Mouse (Mus musculus) thymus, adult 2 months (tissue): ENCODE data around the gene Gm20518. TPM values are rescaled to one million over a fixed set of nuclear protein-coding genes. Genes with fewer than 3 reads are reported as not detected.

Source experiments
- DNase-seq: peaks from one replicate; pipeline ENCODE4 v3.0.0; 2021
- H3K27ac ChIP-seq: fragments of 200-500 bp; 2 replicates; pipeline ENCODE4 v1.5.1; 2012; ENCODE audit warnings: low read length, control low read depth; ENCODE audit not compliant: control insufficient read depth, insufficient read depth
- H3K27me3 ChIP-seq: fragments of 200-500 bp; 2 replicates; pipeline ENCODE4 v1.6.1; 2012; ENCODE audit warnings: mild to moderate bottlenecking, low read length, moderate library complexity, mixed read lengths; ENCODE audit not compliant: control insufficient read depth, insufficient read depth
- H3K36me3 ChIP-seq: fragments of 200-500 bp; 2 replicates; pipeline ENCODE4 v1.6.1; 2012; ENCODE audit warnings: mild to moderate bottlenecking, low read length, moderate library complexity; ENCODE audit not compliant: control insufficient read depth, insufficient read depth
- H3K4me1 ChIP-seq: fragments of 200-500 bp; replicated peaks from 2 replicates; pipeline ENCODE4 v1.6.1; 2012; ENCODE audit warnings: low read length; ENCODE audit not compliant: control insufficient read depth, insufficient read depth
- H3K4me3 ChIP-seq: fragments of 200-500 bp; 2 replicates; pipeline ENCODE4 v1.5.1; 2012; ENCODE audit warnings: mild to moderate bottlenecking, low read length, control low read depth, moderate library complexity; ENCODE audit not compliant: control insufficient read depth, insufficient read depth
- CTCF ChIP-seq: fragments of 200-500 bp; IDR thresholded peaks from 2 replicates; pipeline ENCODE4 v1.5.1; 2012; ENCODE audit warnings: mild to moderate bottlenecking, control low read depth, low read length, moderate library complexity, borderline replicate concordance; ENCODE audit not compliant: control insufficient read depth, poor library complexity, insufficient read depth; ENCODE audit errors: extremely low read depth
- POLR2A ChIP-seq: fragments of 200-500 bp; IDR thresholded peaks from 2 replicates; pipeline ENCODE4 v1.6.1; 2012; ENCODE audit warnings: mild to moderate bottlenecking, low read length, control low read depth, moderate library complexity; ENCODE audit not compliant: control insufficient read depth, poor library complexity, insufficient read depth; ENCODE audit errors: extremely low read depth
- WGBS: fragments of 180-500 bp; shearing (Covaris S2); methylation state at CpG from one replicate; pipeline ENCODE4 v1.1.7; 2018; 5-methylcytosine and 5-hydroxymethylcytosine counted together
- polyA plus RNA-seq: library from polyadenylated mRNA; depleted of rRNA; stranded (reverse); fragments of >200 nt; gene quantifications from 2 replicates; pipeline ENCODE4 v1.2.3, GENCODE M21; 2012

Gene Gm20518
- polyA plus RNA-seq, 1 experiment, result 4.9 TPM

DNA sequence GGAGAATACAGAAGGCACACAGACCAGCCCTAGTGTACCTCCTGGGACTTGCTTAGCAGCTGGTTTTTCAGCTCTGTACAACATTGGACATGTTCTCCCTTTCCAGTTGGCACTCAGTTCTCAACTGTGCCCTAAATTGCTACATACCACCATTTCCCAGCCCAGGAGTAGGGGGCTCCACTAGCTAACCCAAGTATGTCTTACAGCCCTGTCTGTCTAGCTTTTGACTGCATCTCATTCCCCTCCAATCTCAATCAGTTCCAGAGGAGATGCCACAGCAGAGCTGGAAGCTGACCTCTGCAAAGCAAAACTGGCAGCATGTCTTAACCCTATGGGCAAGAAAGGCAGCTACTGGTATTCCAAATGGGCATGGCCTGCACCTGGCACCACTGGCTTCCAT lies 4.6 kb upstream of the Gm20518 start:
- H3K27me3 ChIP-seq, result no peaks in the 10 kb centered on the region
- TF ChIP-seq POLR2A (no peak), CTCF (no peak)
- H3K36me3 ChIP-seq, result peaks cover 4% of the 10 kb centered on the region
- DNase-seq, result no peak
- no peak overlapping the region for H3K4me3 ChIP-seq
- H3K4me1 ChIP-seq, result no peaks in the 10 kb centered on the region
- no peak overlapping the region for H3K27ac ChIP-seq

DNA sequence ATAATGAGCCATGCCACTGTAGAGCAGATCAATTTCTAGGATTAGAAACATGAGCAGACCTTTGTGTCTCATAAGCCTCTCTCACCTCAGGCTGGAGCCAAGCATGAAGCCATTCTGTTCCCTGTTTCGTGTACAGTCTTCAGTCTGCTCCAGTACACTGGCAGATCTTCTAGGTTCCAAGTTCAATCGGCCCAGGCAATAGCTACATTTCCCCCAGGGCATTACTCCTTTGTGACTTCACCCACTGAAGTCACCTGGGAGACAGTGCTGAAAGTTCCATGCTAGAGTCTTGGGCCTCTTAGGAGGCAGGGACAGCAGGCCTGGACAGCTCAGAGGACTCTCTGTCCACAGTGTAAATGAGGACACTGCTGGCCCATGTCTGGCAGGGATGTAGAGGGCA lies 2.5 kb upstream of the Gm20518 start, which contains the start of gene Tssk1:
Gene Tssk1, plus strand, starts transcription at position 301 of the 400 bp plus-strand sequence.
- H3K27ac ChIP-seq, result no peak within 1 kb of the TSS
- WGBS, result 91% methylated on average over 2 of the region's 2 CpGs
- H3K27me3 ChIP-seq, result no peaks in the 10 kb centered on the region
- no peaks in the 10 kb centered on the region for H3K36me3 ChIP-seq
- no peak for TF ChIP-seq CTCF
- TF ChIP-seq POLR2A, result no peak
- no peak within 1 kb of the TSS for H3K4me3 ChIP-seq
- no peak for DNase-seq
- H3K4me1 ChIP-seq, result peaks cover 12% of the 10 kb centered on the region

DNA sequence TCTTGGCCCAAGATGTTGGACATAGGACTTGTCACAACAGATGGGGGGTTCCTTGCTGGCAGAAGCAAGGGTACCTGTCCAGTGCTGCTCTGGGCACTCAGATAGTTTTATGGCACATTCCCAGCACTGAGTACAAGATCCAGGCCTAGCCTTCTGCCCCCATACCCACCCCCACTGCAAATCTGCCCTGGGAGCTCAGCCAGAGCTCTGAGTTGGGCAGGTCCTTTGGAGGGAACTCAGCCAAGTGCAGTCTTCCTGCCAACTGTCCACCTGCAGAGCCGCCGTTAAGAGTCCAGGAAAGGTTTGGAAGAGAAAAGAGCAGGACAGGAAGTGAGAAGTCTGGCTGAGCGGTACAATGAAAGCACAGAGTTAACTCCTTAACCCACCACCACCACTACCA lies 1.1 kb upstream of the Gm20518 start:
- no peak for DNase-seq

DNA sequence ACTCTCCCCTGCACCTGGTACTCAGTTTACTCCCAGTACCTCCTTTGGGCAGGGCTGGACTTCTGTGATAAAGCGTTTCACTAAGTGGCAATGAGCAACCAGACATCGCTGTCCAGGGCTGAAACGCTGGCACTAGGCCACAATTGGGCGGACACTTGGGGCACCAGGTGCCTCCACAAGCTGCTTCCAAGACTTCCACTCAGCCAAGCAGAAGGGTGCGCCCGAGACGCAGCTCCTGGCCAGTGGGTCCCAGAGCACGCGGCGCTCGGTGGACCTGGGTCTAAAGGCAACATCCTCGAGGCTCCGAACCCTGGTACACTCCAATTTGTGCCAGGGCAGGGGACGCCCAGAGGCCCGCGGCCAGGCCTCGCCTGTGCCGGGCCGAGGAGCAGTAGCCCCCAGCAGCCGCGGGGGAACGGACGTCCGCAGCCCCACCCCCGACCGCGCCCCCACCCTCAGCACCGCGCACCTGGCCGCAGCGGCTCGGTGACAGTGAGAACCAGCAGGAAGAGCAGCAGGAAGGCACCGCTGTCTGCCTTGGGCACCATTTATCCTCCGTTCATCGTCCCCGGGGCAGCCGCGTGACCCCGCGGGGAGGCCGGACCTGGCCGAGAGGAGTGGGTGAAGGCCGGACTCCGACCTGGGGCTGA lies 429 bp downstream of the Gm20518 start:
- Histone ChIP-seq H3K27me3 (no peaks in the 10 kb centered on the region), H3K36me3 (no peaks in the 10 kb centered on the region), H3K4me1 (peaks cover 12% of the 10 kb centered on the region), H3K4me3 (peak overlapping the region; percentile 88), H3K27ac (peak overlapping the region; percentile 48)
- under 1% methylated on average over 44 of the region's 44 CpGs for WGBS
- TF ChIP-seq CTCF (no peak), POLR2A (no peak)
- peak; percentile 43 for DNase-seq

More for the DNA sequence above, 1.1 kb upstream of the Gm20518 start:
- Histone ChIP-seq H3K27ac (no peak overlapping the region), H3K4me3 (no peak overlapping the region), H3K4me1 (peaks cover 12% of the 10 kb centered on the region), H3K36me3 (no peaks in the 10 kb centered on the region), H3K27me3 (no peaks in the 10 kb centered on the region)
- TF ChIP-seq POLR2A (no peak), CTCF (no peak)
- whole genome bisulfite sequencing, result 62% methylated on average over 3 of the region's 3 CpGs

DNA sequence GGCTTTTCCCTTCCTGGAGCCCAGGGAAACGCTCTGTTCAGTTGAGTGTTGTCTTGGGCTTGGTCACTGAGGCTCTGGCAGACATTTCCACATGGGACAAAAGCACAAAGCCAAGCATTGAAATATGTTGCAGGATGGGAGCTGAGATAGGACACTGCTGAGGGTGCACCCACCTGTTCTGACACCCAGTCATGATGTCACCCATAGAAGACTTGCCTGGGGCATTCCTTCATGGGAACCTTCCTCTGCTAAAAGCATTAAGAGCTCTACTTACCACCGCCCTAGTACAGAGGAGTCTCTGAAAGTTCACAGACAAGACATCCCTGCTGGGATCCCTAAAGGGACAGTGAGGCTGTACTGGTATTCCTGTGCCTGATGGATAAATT lies 1.1 kb downstream of the Gm20518 start:
- WGBS, result 72% methylated on average over 2 of the region's 2 CpGs
- Histone ChIP-seq H3K36me3 (no peaks in the 10 kb centered on the region), H3K4me3 (no peak overlapping the region), H3K4me1 (peaks cover 12% of the 10 kb centered on the region), H3K27me3 (no peaks in the 10 kb centered on the region), H3K27ac (no peak overlapping the region)
- TF ChIP-seq CTCF, result no peak
- TF ChIP-seq POLR2A, result no peak
- DNase-seq, result no peak

DNA sequence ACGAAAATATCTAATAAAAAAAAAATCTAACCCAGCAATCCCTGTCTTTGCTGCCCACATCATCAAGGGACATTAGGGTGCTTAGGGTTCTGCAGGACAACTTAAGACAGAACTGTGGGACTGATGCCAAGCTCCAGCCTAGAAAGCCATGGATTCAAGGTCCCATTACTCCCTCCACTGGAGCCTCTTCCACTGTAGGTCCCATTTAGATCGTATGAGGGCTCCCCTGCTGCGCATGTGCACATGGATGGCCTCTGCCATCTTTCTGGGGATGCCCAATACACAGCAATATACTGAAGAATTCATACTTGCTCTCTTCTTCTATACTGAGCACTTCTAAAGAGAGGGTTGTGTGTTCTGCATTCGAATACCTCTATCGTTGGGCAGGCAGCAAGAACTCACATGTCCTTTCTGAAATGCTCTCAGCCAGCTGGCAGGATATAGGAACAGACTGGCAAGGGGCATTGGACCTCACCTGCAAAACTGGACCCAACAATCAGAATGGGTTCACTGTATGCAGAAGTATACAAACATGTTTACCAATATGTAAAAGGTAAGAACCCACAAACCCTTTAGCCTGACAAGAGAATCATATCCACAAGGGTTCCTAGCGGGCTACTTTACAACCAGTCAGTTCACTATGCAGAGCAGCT lies 1.7 kb downstream of the Gm20518 start:
- no peak overlapping the region for H3K4me3 ChIP-seq
- 89% methylated on average over 6 of the region's 6 CpGs for WGBS

DNA sequence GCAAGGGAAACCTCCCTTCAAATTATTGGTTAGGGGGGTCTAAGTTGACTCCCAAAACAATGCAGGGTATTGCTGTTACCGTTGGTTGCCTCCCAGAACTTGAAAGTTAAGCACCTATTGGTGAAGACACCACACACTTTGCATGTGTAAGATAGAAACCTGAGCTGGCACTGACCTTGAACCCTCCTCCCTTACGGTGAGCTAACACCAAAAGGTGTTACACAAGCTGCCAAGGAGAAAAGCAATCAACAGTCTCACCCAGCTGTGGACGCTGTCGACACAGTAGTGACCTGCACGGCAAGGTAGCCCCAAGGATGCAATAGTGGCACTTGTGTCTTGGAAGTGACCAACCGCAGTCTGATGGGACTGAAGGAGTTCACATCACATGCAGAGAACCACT lies 7.4 kb downstream of the Gm20518 start:
- H3K36me3 ChIP-seq, result no peaks in the 10 kb centered on the region
- H3K27me3 ChIP-seq, result no peaks in the 10 kb centered on the region
- H3K27ac ChIP-seq, result no peak overlapping the region
- no peak for DNase-seq
- H3K4me1 ChIP-seq, result peaks cover 9% of the 10 kb centered on the region; the same call in 1 of the 2 replicates
- no peak for TF ChIP-seq CTCF
- no peak for TF ChIP-seq POLR2A
- no peak overlapping the region for H3K4me3 ChIP-seq
- 92% methylated on average over 6 of the region's 6 CpGs for WGBS

More for the DNA sequence above, 1.7 kb downstream of the Gm20518 start:
- no peaks in the 10 kb centered on the region for H3K27me3 ChIP-seq
- TF ChIP-seq CTCF, result no peak
- no peak for TF ChIP-seq POLR2A
- H3K4me1 ChIP-seq, result peaks cover 12% of the 10 kb centered on the region
- H3K36me3 ChIP-seq, result no peaks in the 10 kb centered on the region
- H3K27ac ChIP-seq, result no peak overlapping the region
- no peak for DNase-seq
